Mouse (Mus musculus) spleen, adult 2 months (tissue): Measurements from ENCODE around the gene Ntrk2. TPM values are rescaled to one million over a fixed set of nuclear protein-coding genes. Genes with fewer than 3 reads are reported as not detected.
"Not testable (repeated sequence)": the region's sequence is repeated elsewhere in the genome, so short reads cannot be mapped to it uniquely, and the experiment has no call there.

ENCODE experiments used
- DNase-seq, 2 experiments: peaks; one replicate each; pipeline versions ENCODE4 v3.0.0 to v3.0.0-alpha.2; 2012 to 2021; ENCODE audit warnings: low spot score in 2 of 2, low read depth in 1 of 2
- H3K27ac ChIP-seq: fragments of 200-500 bp; 2 replicates; pipeline ENCODE4 v1.5.1; 2012; ENCODE audit warnings: low read length, inconsistent platforms; ENCODE audit not compliant: insufficient read depth
- H3K27me3 ChIP-seq: fragments of 200-500 bp; 2 replicates; pipeline ENCODE4 v1.6.1; 2012; ENCODE audit warnings: mild to moderate bottlenecking, moderate library complexity, low read length, inconsistent platforms; ENCODE audit not compliant: control insufficient read depth, insufficient read depth
- H3K36me3 ChIP-seq: fragments of 200-500 bp; 2 replicates; pipeline ENCODE4 v1.6.1; 2012; ENCODE audit warnings: mild to moderate bottlenecking, low read length, inconsistent platforms; ENCODE audit not compliant: control insufficient read depth, insufficient read depth
- H3K4me1 ChIP-seq: fragments of 200-500 bp; 2 replicates; pipeline ENCODE4 v1.6.1; 2011; ENCODE audit warnings: inconsistent platforms; ENCODE audit not compliant: control insufficient read depth, insufficient read depth, insufficient read length
- H3K4me3 ChIP-seq: fragments of 200-500 bp; 2 replicates; pipeline ENCODE4 v1.5.1; 2011; ENCODE audit warnings: mild to moderate bottlenecking, inconsistent platforms; ENCODE audit not compliant: insufficient read depth, insufficient read length; ENCODE audit errors: extremely low read depth
- CTCF ChIP-seq: fragments of 200-500 bp; IDR thresholded peaks from 2 replicates; pipeline ENCODE4 v1.5.1; 2011; ENCODE audit warnings: mild to moderate bottlenecking, inconsistent platforms; ENCODE audit not compliant: insufficient read depth, insufficient read length, insufficient replicate concordance; ENCODE audit errors: extremely low read depth
- POLR2A ChIP-seq: fragments of 200-500 bp; IDR thresholded peaks from 2 replicates; pipeline ENCODE4 v1.6.1; 2011; ENCODE audit warnings: low read depth, low read length, inconsistent platforms
- WGBS: fragments of 180-500 bp; shearing (Covaris S2); methylation state at CpG from one replicate; pipeline ENCODE4 v1.1.7; 2018; 5-methylcytosine and 5-hydroxymethylcytosine counted together
- polyA plus RNA-seq: library from polyadenylated mRNA; depleted of rRNA; stranded (reverse); fragments of >200 nt; gene quantifications from 2 replicates; pipeline ENCODE4 v1.2.3, GENCODE M21; 2012

The Ntrk2 gene
- polyA plus RNA-seq, 1 experiment, result 1.3 TPM

DNA sequence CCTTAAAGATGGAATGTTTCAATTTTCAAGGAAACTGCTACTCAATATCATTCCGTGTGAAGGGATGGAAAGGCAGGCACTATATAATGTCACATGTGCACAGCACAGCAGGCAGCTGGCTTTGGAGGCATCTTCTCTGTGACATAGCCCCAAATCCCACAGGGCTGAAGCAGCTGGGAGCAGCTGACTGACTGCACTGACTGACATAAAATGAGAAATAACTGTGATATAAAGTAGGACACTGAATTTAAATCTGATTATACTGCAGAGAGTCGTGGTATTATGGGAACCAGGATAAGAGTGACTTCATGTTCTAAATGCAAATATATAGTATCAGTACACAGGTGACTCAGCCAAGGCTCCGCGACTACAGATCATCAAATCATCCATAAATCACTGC is 282.6 kb downstream of the Ntrk2 start:
- no peaks in the 10 kb centered on the region for H3K4me1 ChIP-seq
- WGBS, result 83% methylated on average over 4 of the region's 4 CpGs
- no peak for DNase-seq
- H3K27me3 ChIP-seq, result no peaks in the 10 kb centered on the region
- TF ChIP-seq CTCF (no peak), POLR2A (no peak)
- no peaks in the 10 kb centered on the region for H3K36me3 ChIP-seq
- H3K4me3 ChIP-seq, result no peak overlapping the region
- H3K27ac ChIP-seq, result no peak overlapping the region

DNA sequence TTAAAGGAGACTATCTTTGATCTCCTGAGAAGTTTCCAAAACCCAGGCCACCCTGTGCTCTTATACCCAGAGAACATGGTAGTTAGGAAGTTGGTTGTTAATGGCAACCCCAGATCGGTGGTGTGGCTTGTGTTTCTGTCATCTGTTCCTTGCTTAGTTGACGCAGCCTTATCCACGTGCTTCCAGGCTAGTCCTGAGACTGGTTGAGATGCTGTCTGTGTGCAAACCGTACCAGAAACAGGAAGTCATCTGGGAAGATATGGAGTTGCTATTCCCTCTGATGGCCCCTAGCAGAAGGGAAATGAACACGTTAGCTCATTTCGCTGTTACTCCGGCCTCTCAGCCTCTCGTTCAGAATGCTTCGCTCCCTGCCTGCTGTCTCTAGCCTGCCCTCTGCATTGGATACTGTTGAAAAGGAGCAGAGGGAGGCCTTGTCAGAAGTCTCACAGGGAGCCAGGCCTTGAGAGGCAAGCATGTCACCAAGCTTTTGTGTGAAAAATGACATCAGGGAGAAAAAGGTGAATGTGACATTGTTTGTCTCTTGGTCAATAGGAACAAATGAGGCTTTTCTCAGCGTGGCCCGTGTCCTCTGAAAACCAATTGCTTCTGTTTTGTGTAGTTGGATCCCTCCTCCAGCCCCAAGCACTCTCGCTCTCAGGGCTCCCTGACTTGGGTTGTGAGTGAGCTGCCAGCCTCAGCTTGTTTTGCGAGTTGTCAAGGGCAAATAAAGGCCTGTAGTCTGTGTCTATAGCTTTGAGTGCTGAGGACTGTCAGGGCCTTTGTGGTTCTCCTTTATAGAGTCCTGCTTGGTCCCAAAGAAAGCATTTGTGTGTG is 285.0 kb downstream of the Ntrk2 start:
- H3K27me3 ChIP-seq, result no peaks in the 10 kb centered on the region
- no peaks in the 10 kb centered on the region for H3K4me1 ChIP-seq
- WGBS, result 58% methylated on average over 13 of the region's 13 CpGs
- H3K36me3 ChIP-seq, result no peaks in the 10 kb centered on the region
- no peak for DNase-seq
- no peak for TF ChIP-seq CTCF
- no peak for TF ChIP-seq POLR2A
- H3K27ac ChIP-seq, result no peak overlapping the region
- no peak overlapping the region for H3K4me3 ChIP-seq

DNA sequence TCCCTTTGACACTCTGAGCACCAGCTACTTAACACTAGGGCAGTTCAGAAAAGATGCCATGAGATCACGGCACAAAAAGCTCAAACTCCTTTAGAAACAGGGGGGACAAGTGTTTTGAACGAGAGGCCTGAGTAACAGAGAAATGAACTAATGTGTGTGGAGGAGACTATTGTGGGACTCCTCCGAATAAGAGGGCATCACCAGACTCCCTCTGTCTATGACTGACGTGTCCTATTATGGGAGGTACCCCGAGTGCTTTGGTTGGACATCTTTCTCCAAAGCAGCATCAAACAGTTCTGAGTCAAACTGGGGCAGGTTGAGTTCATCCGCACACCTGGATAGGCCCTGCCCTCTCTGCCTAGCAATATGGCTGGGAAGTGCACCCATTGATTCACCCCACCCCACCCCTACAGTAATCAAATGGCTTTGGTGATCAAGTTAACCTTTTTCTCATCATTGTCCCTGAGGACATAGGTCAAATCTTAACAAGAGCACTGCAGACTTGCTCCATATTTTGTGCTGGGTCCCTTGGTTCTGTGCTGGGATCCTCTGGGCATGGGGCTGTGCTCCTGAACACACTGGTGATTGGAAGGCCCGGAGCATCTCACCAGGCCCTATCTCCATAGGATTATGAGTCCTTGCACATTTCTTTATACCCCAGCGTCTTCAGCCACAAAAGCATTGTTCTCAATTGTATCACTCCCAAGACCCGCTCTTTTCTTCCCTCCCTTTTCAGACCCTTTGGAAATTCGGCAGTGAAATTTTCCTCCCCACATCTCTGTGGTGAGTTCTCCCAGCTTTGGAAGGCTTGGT is 285.9 kb downstream of the Ntrk2 start:
- Histone ChIP-seq H3K36me3 (no peaks in the 10 kb centered on the region), H3K4me3 (no peak overlapping the region), H3K4me1 (no peaks in the 10 kb centered on the region), H3K27ac (no peak overlapping the region), H3K27me3 (no peaks in the 10 kb centered on the region)
- no peak for DNase-seq
- TF ChIP-seq POLR2A, result no peak
- 76% methylated on average over 10 of the region's 10 CpGs for WGBS

GRCm38 (mm10) chr13:59092858-59093154 is 286.4 kb downstream of the Ntrk2 start:
- Histone ChIP-seq H3K27me3 (no peaks in the 10 kb centered on the region), H3K36me3 (no peaks in the 10 kb centered on the region), H3K27ac (no peak overlapping the region), H3K4me3 (no peak overlapping the region), H3K4me1 (no peaks in the 10 kb centered on the region)
- no peak for DNase-seq
- whole genome bisulfite sequencing, result 63% methylated on average over 4 of the region's 4 CpGs
- no peak for TF ChIP-seq CTCF
- no peak for TF ChIP-seq POLR2A

DNA sequence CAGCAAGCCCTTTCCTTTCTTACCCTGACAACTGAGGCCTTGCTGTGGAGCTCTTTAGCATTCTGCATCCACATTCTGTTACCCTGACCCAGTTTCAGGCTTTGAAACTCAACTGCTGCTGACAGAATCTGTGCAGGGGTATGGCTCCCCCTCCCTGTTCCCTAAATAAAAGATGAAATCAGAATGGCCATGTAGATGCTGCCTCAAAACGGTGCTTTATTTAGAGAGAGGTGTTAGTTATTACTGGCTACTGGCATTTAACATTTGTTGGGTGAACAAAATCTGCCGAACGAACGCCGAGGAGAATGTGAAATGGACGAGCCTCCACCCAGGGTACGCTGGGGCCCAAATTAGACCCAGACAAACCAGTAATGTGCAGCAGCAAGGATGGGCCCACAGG is 288.4 kb downstream of the Ntrk2 start:
- Histone ChIP-seq H3K27ac (no peak overlapping the region), H3K27me3 (no peaks in the 10 kb centered on the region), H3K4me3 (no peak overlapping the region), H3K36me3 (no peaks in the 10 kb centered on the region), H3K4me1 (no peaks in the 10 kb centered on the region)
- no peak for DNase-seq
- WGBS, result 91% methylated on average over 7 of the region's 7 CpGs
- TF ChIP-seq CTCF (no peak), POLR2A (no peak)

- no peak for DNase-seq
- Histone ChIP-seq H3K27me3 (no peaks in the 10 kb centered on the region), H3K27ac (no peak overlapping the region), H3K36me3 (no peaks in the 10 kb centered on the region), H3K4me1 (no peaks in the 10 kb centered on the region), H3K4me3 (no peak overlapping the region)
- 53% methylated on average over 10 of the region's 10 CpGs for WGBS
- TF ChIP-seq CTCF (no peak), POLR2A (no peak)
These were observed 289.5 kb downstream of the Ntrk2 start for GRCm38 (mm10) chr13:59095811-59096391.

DNA sequence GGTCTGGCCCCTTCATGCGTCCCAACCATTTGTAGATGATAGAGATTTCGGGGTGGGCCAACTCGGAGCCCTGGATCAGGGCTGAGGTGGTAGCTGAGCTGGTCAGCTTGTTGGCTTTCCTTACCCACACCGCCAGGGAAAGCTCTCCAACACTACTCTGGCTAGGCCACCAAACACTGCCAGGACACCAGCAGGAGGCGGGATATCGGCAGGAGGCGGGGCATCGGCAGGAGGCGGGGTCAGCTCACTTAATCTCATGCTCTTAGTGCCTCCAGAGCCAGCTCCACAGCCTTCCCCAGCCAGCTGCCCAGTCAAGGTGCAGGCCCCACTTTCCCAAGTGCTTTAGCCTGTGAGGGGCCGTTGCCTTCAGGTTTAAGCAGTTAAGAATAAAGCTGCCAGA is 293.7 kb downstream of the Ntrk2 start:
- Histone ChIP-seq H3K27me3 (no peaks in the 10 kb centered on the region), H3K4me1 (no peaks in the 10 kb centered on the region), H3K27ac (no peak overlapping the region), H3K4me3 (no peak overlapping the region), H3K36me3 (no peaks in the 10 kb centered on the region)
- WGBS, result 55% methylated on average over 10 of the region's 10 CpGs
- TF ChIP-seq CTCF (no peak), POLR2A (no peak)
- DNase-seq, result no peak

GRCm38 (mm10) chr13:59107791-59108190 is 301.4 kb downstream of the Ntrk2 start:
- H3K36me3 ChIP-seq, H3K4me1 ChIP-seq, H3K27ac ChIP-seq, DNase-seq, H3K27me3 ChIP-seq, H3K4me3 ChIP-seq: not testable (repeated sequence)
- 90% methylated on average over 10 of the region's 10 CpGs for WGBS
